Mouse (Mus musculus) thymus, postnatal 14 days (tissue): ENCODE results near the gene Hesx1.

Experiments used
- DNase-seq: peaks from one replicate; pipeline ENCODE4 v3.0.0; 2021

The Hesx1 gene

GRCm38 (mm10) chr14:27017936-27018335 lies 23.7 kb downstream of the Hesx1 start:
- no peak for DNase-seq

DNA sequence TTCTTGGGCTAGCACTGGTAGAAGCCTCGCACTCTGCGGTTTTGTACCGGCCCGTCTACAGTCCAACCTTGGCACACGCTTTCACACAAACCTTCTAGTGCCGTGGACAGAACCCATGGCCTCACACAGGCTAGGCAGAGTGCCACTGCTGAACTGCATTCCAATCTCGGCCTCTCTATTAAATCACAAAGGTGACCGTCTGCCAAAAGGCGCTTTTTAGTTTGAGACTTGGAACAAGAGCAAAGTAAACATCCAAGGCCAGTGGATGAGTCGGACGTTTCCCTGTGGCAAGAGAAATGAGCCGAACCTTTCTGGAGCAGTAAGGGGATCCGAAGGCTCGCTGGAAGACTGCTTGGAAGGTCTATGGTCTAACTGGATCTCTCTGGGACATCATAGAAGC lies 25.6 kb downstream of the Hesx1 start:
- DNase-seq = no peak

DNA sequence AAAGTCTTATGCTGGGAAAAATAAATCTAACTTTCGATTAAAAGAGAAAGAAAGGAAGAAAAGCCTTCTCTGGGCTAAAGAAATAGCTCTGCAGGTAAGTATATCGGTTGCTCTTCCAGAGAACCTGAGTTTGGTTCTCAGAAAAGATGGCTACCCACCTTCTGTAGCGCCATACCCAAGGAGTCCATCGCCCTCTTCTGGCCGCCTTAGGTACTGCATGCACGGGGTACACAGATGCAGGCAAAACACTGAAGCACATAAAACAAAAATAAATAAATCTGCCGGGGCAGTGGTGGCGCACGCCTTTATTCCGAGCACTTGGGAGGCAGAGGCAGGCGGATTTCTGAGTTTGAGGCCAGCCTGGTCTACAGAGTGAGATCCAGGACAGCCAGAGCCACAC lies 28.7 kb downstream of the Hesx1 start:
- peak; percentile 79 for DNase-seq

GRCm38 (mm10) chr14:27024664-27025063 lies 30.4 kb downstream of the Hesx1 start:
- DNase-seq = no peak

DNA sequence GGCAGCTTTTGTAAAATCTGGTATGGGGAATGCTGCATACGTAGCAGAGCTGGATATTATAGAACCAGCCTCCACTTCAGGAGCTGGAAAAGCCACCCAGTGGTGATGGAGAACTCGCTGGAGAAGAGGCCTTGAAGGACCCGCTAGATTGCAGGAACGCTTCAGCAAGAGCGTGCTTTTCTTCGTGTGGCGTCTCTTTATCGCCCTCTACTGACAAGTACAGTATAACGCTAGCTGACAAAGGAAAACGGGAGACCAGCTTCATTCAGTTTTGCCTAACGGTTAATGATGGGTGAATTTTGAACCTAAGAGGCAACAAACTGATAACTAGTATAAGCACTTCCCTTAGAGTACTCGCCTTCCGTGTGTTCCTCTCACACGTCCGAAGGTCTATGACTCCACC lies 35.6 kb downstream of the Hesx1 start:
- DNase-seq = peak; percentile 53

GRCm38 (mm10) chr14:27031142-27031541 lies 36.9 kb downstream of the Hesx1 start:
- peak; percentile 79 for DNase-seq

DNA sequence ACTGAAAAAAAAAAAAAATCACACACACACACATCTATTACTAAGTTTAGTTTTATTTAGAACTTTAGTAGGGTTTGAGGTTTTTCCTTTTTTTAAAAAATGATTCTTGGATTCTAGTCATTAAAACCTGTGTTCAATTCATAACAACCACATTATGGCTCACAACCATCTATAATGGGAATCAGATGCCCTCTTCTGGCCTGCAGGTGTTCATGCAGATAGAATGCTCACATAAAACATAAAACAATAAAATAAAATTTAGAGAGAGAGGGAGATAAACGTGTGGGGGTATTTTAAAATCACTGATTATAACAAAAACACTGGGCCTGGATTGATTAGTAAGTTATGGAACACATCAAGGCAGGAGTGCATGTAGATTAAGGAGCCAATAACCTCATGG lies 43.3 kb downstream of the Hesx1 start:
- no peak for DNase-seq

DNA sequence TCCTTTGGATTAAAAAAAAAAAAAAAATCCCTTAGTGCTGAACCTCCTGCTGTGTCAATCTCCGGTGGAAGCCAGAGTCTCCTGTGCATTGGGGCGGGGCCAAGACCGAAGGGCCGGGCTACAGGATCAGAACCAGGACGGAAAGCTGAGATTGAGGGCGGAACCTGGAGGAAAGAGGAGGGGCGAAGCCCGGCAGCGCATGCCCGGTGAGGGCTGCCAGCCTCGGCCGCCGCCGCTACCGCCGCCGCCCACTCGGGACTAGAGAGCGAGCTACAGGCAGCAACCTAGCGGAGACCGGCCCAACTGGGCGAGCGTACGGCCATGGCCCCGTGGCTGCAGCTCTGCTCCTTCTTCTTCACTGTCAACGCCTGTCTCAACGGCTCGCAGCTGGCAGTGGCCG lies 44.6 kb downstream of the Hesx1 start, which contains the start of gene Il17rd:
Gene Il17rd (plus strand): TSS at position 159 of the 400 bp plus-strand sequence.
- peak; percentile 73 for DNase-seq

DNA sequence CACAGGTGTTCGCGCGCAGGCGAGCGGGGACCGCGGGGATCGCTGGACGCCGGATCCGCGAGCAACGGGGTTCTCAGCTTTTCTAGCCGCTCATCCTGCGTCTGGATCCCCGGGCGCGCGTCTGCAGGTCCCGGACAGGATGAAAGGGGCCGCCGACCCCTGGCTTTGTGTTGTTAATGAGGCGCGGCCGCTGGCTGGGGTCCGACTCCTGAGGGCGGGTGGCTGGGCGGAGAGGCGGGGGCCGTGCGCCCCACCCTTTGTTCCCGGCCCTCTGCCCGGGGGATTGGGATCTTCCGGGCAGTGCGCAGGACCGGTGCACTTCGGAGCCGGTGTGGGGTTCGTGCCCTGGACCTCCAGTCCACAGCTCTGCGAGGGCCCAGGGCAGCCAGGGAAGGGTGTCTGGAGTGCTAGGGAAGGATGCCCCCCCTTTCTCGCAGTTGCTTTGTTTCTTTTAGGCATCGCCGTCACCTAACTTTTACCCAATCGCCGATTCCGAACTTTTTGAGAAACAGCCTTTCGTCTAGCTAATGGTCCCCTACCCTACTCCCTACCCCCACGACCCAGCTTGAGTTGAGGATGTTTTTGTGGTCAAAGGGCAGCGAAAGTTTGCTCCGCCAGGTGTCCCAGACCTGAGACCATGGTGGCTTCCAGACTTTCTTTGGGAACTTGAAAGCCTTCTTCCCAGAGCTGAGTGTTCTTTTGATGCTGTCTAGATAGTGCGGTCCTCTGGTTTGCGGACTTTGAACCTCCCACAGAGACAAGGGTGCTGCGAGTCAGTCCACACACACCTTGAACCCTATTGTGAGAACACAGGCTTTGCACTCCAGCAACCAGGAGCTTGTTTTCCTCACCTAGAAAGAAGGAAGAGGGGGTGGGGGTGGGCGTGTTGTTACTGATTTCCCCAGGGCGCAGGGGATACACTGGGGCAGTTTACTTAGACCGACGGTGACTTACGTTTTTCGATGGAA lies 45.3 kb downstream of the Hesx1 start:
- peak; percentile 31 for DNase-seq

GRCm38 (mm10) chr14:27040451-27040850 lies 46.2 kb downstream of the Hesx1 start:
- no peak for DNase-seq

DNA sequence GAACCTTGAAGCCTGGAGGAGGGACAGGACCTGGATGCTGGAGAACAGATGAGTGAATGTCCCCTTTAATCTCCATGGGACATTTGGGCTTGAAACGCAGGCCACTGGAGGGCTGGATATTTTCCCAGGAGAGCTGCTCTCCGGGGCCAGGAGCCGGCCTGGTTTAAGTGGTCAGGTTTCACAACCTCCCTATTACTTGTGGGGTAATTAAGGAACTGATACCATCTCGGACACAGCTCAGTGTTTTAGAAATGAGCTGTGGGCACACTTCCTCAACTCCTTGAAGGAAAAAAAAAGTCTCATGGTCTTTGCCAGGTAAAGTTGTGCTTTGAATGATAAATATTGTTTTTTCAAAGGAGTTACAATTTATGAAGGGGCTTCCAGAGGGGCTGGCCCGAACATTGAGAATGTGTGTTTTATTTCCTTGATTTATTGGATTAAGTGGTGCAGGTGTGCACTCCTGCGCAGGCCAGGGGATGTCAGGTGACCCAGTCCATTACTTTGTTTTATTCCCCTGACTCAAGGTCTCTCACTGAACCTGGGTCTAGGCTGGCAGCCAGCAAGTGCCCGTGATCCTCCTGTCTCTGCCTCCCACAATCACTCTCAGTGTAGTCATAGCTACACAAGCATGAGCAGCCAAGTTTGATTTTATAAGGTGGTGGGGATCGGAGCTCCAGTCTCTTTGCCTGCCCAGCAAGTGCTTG lies 48.2 kb downstream of the Hesx1 start:
- DNase-seq = no peak

DNA sequence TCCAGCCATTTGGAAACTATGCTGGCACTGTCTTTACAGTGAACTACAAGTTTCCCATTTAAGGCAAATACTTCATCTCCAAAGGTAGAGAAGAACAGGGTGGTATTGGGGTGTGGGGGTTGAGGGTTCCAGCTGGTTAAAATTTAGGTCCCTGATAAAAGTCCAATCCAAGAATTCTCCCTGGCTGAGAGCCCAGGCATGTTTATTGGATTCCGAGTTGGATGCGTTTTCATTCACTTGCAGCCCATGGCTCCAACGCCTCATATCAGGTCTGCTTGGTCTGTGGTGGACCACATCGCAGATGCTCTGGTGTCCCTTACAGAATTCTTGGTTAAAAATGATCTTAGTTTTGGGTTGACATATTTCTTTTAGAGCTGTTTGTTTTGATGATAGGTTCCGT lies 49.2 kb downstream of the Hesx1 start:
- DNase-seq = no peak

DNA sequence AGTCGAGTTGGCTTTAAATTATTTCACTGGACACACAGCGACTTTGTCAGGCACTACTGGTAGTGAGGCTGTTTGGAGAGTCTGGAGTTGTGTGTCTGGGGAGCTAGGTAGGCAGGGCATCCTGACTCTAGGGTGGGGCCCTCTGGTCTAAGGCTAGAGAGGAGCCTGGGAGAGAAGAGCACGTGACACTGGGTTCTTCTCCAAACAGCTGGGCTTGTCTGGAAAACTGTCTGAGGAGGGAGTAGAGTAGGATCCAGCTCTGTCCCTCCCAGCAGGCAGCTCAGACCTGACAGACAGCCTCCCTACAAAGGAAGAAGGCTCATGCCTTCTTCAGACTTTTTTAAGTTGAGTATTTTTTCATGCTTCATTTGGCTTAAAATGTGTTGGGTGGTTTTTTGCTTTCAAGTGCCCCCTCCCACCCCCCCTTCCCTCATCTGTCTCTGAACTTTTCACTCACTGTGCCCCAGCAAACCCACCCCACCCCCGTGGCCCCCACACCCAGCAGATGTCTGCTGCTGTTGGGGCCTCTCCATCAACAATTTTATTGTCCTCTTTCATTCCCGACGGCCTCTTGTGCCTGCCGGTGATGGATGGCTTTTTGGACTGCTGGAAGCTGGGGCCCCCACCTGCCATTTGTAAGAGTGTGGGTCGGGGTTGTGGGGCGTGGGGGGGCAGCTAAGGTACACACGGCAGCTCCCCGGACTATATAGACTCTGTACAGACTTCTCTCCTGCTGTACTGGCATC lies 50.2 kb downstream of the Hesx1 start:
- DNase-seq = peak; percentile 6

DNA sequence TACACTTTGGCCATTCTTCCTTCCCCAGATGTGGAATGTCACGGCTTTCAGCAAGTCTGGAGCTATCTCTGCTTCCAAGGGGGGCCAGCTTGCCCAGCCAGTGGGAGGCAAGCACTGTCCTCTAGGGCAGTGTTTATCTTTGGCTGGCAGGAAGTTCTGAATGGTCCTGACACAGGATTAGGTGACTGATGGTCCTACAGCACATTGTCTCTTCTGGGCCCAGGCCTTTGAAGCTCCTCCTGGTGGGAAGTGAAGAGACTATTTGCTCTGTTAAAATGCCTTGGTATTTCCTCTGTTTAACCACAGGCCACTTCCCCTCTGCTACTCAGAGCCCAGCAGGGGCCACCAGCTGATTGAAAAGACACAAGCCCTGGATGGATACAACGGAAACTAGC lies 50.7 kb downstream of the Hesx1 start:
- DNase-seq = peak; percentile 21

DNA sequence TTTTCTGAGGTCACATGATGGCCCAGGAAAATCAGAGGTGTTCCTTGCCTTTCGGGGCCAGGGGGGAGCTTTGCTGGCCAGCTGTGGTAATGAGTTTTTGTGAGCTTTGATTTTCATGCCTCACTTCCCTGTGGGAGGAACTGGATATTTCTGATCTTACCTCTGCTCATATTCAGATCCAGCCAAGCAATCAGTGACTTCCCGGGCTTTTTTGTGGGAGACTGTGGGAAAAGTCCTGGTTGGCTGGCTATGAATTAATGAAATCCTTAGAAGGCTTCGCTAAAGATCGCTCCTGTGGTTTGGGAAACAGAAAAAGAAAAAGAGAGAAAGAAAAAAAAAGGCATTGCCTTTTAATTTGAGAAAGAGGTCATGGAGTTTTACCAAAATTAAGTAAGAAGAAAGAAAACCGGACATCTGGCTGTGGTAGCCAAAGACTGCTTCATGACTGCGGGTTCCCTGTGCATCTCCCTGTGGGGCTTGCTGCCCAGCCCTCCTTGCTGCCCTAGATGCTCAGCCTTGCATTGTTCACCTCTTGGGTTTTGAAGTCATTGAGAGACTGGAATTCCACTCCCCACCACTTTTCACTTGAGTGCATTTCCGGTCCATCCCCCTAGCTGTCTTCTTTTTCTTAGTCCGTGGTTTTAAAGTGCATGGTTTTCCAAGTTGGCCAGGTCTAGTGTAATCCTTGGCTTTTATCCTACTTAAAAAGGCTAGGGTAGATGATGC lies 54.2 kb downstream of the Hesx1 start:
- no peak for DNase-seq

GRCm38 (mm10) chr14:27050043-27050442 lies 55.8 kb downstream of the Hesx1 start:
- no peak for DNase-seq

- no peak for DNase-seq
Measured at GRCm38 (mm10) chr14:27050560-27051510, 56.6 kb downstream of the Hesx1 start.

GRCm38 (mm10) chr14:27051511-27051895 lies 57.3 kb downstream of the Hesx1 start:
- DNase-seq = no peak
